Comparison of ENCODE assay signal across 9 mouse cellular contexts in the genomic region with DNA sequence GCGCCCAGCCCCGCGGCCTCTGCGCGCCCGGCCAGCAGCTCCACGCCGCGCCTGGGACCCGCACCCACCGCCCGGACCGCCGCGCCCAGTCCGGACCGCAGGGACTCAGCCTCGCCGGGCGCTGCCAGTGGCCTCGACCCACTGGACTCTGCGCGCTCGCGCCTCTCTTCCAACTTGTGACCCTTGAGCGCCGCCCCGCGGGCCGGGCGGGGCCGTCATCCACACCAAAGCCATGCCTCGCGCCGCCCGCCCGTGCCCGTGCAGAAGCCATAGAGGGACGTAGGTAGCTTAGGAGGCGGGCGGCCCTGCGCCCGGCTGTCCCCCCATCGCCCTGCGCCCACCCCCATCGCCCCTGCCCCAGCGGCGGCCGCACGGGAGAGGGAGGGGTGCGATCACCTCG. TPM values are rescaled to one million over a fixed set of nuclear protein-coding genes. Genes with fewer than 3 reads are reported as not detected.
DNase-seq lines count a peak whose midpoint lies in the region; ATAC-seq and TF ChIP-seq lines count a peak whose summit lies in the region.
"Had no signal": no experiment of that assay in that cellular context is flagged by ENCODE, and none has a peak within 500 bp of the region (broad histone marks: within the 10 kb centered on the region; RNA-seq: fewer than 3 reads in every experiment).

No protein-coding gene starts in this region.

- peaks cover 3% of the 10 kb centered on the region; the same call in 1 of the 2 replicates for H3K4me1 ChIP-seq in heart, embryonic 11.5 days (ENCODE audit: control insufficient read depth, insufficient read depth, low read length)
- H3K4me1 ChIP-seq in lung, embryonic 15.5 days: no peaks in the 10 kb centered on the region
- H3K4me1 ChIP-seq in lung, adult 2 months (ENCODE audit: control insufficient read depth, insufficient read depth, low read length): no peaks in the 10 kb centered on the region
- no peaks in the 10 kb centered on the region for H3K4me1 ChIP-seq in liver, embryonic 13.5 days (replicated peaks)

- peak overlapping the region; percentile 43 for H3K4me2 ChIP-seq in heart, embryonic 11.5 days
- H3K4me2 ChIP-seq in lung, embryonic 15.5 days: peak overlapping the region; percentile 10; the same call in 1 of the 2 replicates
- H3K4me2 ChIP-seq in liver, embryonic 13.5 days: 0 out of 2 replicates have a peak overlapping the region, but pooled peaks have one; percentile 10

- WGBS in heart, embryonic 11.5 days (ENCODE audit: insufficient replicate concordance): 27% methylated on average over 46 of the region's 52 CpGs
- 37% methylated on average over 52 of the region's 52 CpGs for WGBS in lung, embryonic 15.5 days
- WGBS in lung, adult 2 months: 53% methylated on average over 50 of the region's 52 CpGs
- 59% methylated on average over 51 of the region's 52 CpGs for WGBS in liver, embryonic 13.5 days (ENCODE audit: insufficient replicate concordance)

- ATAC-seq in heart, embryonic 11.5 days (replicated peaks; ENCODE audit: insufficient number of reproducible peaks, low FRiP score, low TSS enrichment): no peak
- ATAC-seq in lung, embryonic 15.5 days (ENCODE audit: borderline replicate concordance, extremely low read depth, low FRiP score, low TSS enrichment): peak; percentile 12; the same call in 1 of the 2 replicates
- no peak for ATAC-seq in liver, embryonic 13.5 days (ENCODE audit: low read depth)
- no peak for ATAC-seq in erythroblast, adult 5-6 weeks (replicated peaks; ENCODE audit: low FRiP score, poor library complexity, severe bottlenecking)
- ATAC-seq in CD4-positive, CD25-positive, alpha-beta regulatory T cell, adult 4 months: no peak

- TF ChIP-seq POLR2A in lung, adult 2 months (IDR thresholded peaks at IDR 0.05; ENCODE audit: borderline replicate concordance, extremely low read depth, low read depth, low read length): no peak

- peaks cover 47% of the 10 kb centered on the region for H3K9me3 ChIP-seq in heart, embryonic 11.5 days (replicated peaks; ENCODE audit: control insufficient read depth, low read length)
- H3K9me3 ChIP-seq in lung, embryonic 15.5 days: peaks cover 29% of the 10 kb centered on the region
- peaks cover 13% of the 10 kb centered on the region; the same call in 1 of the 2 replicates for H3K9me3 ChIP-seq in liver, embryonic 13.5 days (replicated peaks)

- H3K27me3 ChIP-seq in heart, embryonic 11.5 days (ENCODE audit: control insufficient read depth, insufficient read depth, low read length): peaks cover 24% of the 10 kb centered on the region
- H3K27me3 ChIP-seq in lung, embryonic 15.5 days: no peaks in the 10 kb centered on the region
- no peaks in the 10 kb centered on the region for H3K27me3 ChIP-seq in liver, embryonic 13.5 days

- H3K4me3 ChIP-seq in heart, embryonic 11.5 days (ENCODE audit: low read depth, low read length): 0 out of 2 replicates have a peak overlapping the region, but pooled peaks have one; percentile 12
- no peak overlapping the region for H3K4me3 ChIP-seq in lung, embryonic 15.5 days
- H3K4me3 ChIP-seq in lung, adult 2 months (replicated peaks; ENCODE audit: extremely low read depth, low read depth, low read length): no peak overlapping the region
- no peak overlapping the region; the same call in 1 of the 2 replicates for H3K4me3 ChIP-seq in liver, embryonic 13.5 days (replicated peaks)

- no peak for DNase-seq in heart, adult 8-10 months (ENCODE audit: low spot score)
- no peak for DNase-seq in lung, adult 2 months
- peak; percentile 28 for DNase-seq in embryo, embryonic 9.5 days (ENCODE audit: extremely low spot score)
- no peak for DNase-seq in liver, embryonic 13.5 days
- DNase-seq: thymus, adult 18-20 months had no signal

- H3K9ac ChIP-seq in heart, embryonic 11.5 days (ENCODE audit: low read depth, low read length): 0 out of 2 replicates have a peak overlapping the region, but pooled peaks have one; percentile 34
- no peak overlapping the region for H3K9ac ChIP-seq in lung, embryonic 15.5 days
- H3K9ac ChIP-seq in liver, embryonic 13.5 days: no peak overlapping the region

- no peak for TF ChIP-seq CTCF in lung, adult 2 months (IDR thresholded peaks at IDR 0.05; ENCODE audit: insufficient read depth, low read length)

- peaks cover 52% of the 10 kb centered on the region for H3K36me3 ChIP-seq in heart, embryonic 11.5 days (ENCODE audit: control insufficient read depth, insufficient read depth, low read length)
- H3K36me3 ChIP-seq in lung, embryonic 15.5 days: peaks cover 63% of the 10 kb centered on the region
- H3K36me3 ChIP-seq in liver, embryonic 13.5 days: peaks cover 64% of the 10 kb centered on the region

- H3K27ac ChIP-seq in heart, embryonic 11.5 days (ENCODE audit: low read depth, low read length): no peak overlapping the region
- no peak overlapping the region for H3K27ac ChIP-seq in lung, embryonic 15.5 days
- no peak overlapping the region for H3K27ac ChIP-seq in liver, embryonic 13.5 days

RNA-seq across cellular contexts. Expression of a gene that starts 11.0 kb away (rescaled TPM):
- polyA plus RNA-seq in heart, embryonic 11.5 days (2014; fragmentation: Nextera tagmentation; extraction: Ambion mirVana): 22.7 and 23.6 TPM in 2 replicates
- total RNA-seq in heart, adult 8-10 months (2022): 10 to 100 TPM; 41.1 to 54.7 (median 47.0) TPM
- polyA plus RNA-seq in lung, embryonic 15.5 days (2015; fragmentation: Nextera tagmentation; extraction: Ambion mirVana): 41.5 and 49.2 TPM in 2 replicates
- 42.0 and 46.2 TPM in 2 replicates for polyA plus RNA-seq in lung, adult 2 months (2012; rRNA removed)
- 20.0 and 20.8 TPM in 2 replicates for polyA plus RNA-seq in liver, embryonic 13.5 days (2015; fragmentation: Nextera tagmentation; extraction: Ambion mirVana)
- total RNA-seq in erythroblast, adult 5-6 weeks (2015; ENCODE audit: low replicate concordance): 3.6 and 4.8 TPM in 2 replicates
- 1.1 and 5.0 TPM in 2 replicates for total RNA-seq in erythroblast, adult 5-6 weeks (2017; ENCODE audit: low replicate concordance)
- 10 to 100 TPM; 18.0 to 23.4 TPM for polyA plus RNA-seq in CD4-positive, CD25-positive, alpha-beta regulatory T cell, adult 4 months (2017; shearing (Covaris generic))

RNA-seq across cellular contexts. Expression of a gene that starts 18.9 kb away (rescaled TPM):
- 0.13 and 0.14 TPM in 2 replicates for polyA plus RNA-seq in heart, embryonic 11.5 days (2014; fragmentation: Nextera tagmentation; extraction: Ambion mirVana)
- total RNA-seq in heart, adult 8-10 months (2022): 10 to 100 TPM; 13.7 to 16.7 (median 15.1) TPM
- polyA plus RNA-seq in lung, embryonic 15.5 days (2015; fragmentation: Nextera tagmentation; extraction: Ambion mirVana): 0.05 and 0.10 TPM in 2 replicates
- 3.0 and 3.9 TPM in 2 replicates for polyA plus RNA-seq in lung, adult 2 months (2012; rRNA removed)
- polyA plus RNA-seq in liver, embryonic 13.5 days (2015; fragmentation: Nextera tagmentation; extraction: Ambion mirVana): not detected in 2 replicates
- not detected in 2 replicates for total RNA-seq in erythroblast, adult 5-6 weeks (2015; ENCODE audit: low replicate concordance)
- total RNA-seq in erythroblast, adult 5-6 weeks (2017; ENCODE audit: low replicate concordance): not detected in 2 replicates
- not detected for polyA plus RNA-seq in CD4-positive, CD25-positive, alpha-beta regulatory T cell, adult 4 months (2017; shearing (Covaris generic))

RNA-seq across cellular contexts. Expression of a gene that starts 19.5 kb away (rescaled TPM):
- 0.26 TPM in 1 of 2 replicates, not detected in the other for polyA plus RNA-seq in heart, embryonic 11.5 days (2014; fragmentation: Nextera tagmentation; extraction: Ambion mirVana)
- not detected for total RNA-seq in heart, adult 8-10 months (2022)
- polyA plus RNA-seq in lung, embryonic 15.5 days (2015; fragmentation: Nextera tagmentation; extraction: Ambion mirVana): 0.12 and 0.30 TPM in 2 replicates
- 0.10 and 1.0 TPM in 2 replicates for polyA plus RNA-seq in lung, adult 2 months (2012; rRNA removed)
- polyA plus RNA-seq in liver, embryonic 13.5 days (2015; fragmentation: Nextera tagmentation; extraction: Ambion mirVana): not detected in 2 replicates
- total RNA-seq in erythroblast, adult 5-6 weeks (2015; ENCODE audit: low replicate concordance): not detected in 2 replicates
- total RNA-seq in erythroblast, adult 5-6 weeks (2017; ENCODE audit: low replicate concordance): 0.26 TPM in 1 of 2 replicates, not detected in the other
- not detected for polyA plus RNA-seq in CD4-positive, CD25-positive, alpha-beta regulatory T cell, adult 4 months (2017; shearing (Covaris generic))

RNA-seq across cellular contexts. Expression of a gene that starts 31.1 kb away (rescaled TPM):
- polyA plus RNA-seq in heart, embryonic 11.5 days (2014; fragmentation: Nextera tagmentation; extraction: Ambion mirVana): 1,233 and 1,252 TPM in 2 replicates
- total RNA-seq in heart, adult 8-10 months (2022): 1,000 to 10,000 TPM; 1,424 to 1,552 (median 1,533) TPM
- 1,102 and 1,152 TPM in 2 replicates for polyA plus RNA-seq in lung, embryonic 15.5 days (2015; fragmentation: Nextera tagmentation; extraction: Ambion mirVana)
- 684 and 692 TPM in 2 replicates for polyA plus RNA-seq in lung, adult 2 months (2012; rRNA removed)
- 903 and 946 TPM in 2 replicates for polyA plus RNA-seq in liver, embryonic 13.5 days (2015; fragmentation: Nextera tagmentation; extraction: Ambion mirVana)
- 913 and 945 TPM in 2 replicates for total RNA-seq in erythroblast, adult 5-6 weeks (2015; ENCODE audit: low replicate concordance)
- 805 and 888 TPM in 2 replicates for total RNA-seq in erythroblast, adult 5-6 weeks (2017; ENCODE audit: low replicate concordance)
- 100 to 1,000 TPM; 127 to 129 TPM for polyA plus RNA-seq in CD4-positive, CD25-positive, alpha-beta regulatory T cell, adult 4 months (2017; shearing (Covaris generic))

RNA-seq across cellular contexts. Expression of a gene that starts 31.4 kb away (rescaled TPM):
- 63.1 and 69.0 TPM in 2 replicates for polyA plus RNA-seq in heart, embryonic 11.5 days (2014; fragmentation: Nextera tagmentation; extraction: Ambion mirVana)
- 10 to 100 TPM; 20.2 to 23.2 (median 21.5) TPM for total RNA-seq in heart, adult 8-10 months (2022)
- polyA plus RNA-seq in lung, embryonic 15.5 days (2015; fragmentation: Nextera tagmentation; extraction: Ambion mirVana): 89.7 and 91.3 TPM in 2 replicates
- 103 and 134 TPM in 2 replicates for polyA plus RNA-seq in lung, adult 2 months (2012; rRNA removed)
- polyA plus RNA-seq in liver, embryonic 13.5 days (2015; fragmentation: Nextera tagmentation; extraction: Ambion mirVana): 43.7 and 48.5 TPM in 2 replicates
- 11.3 and 12.1 TPM in 2 replicates for total RNA-seq in erythroblast, adult 5-6 weeks (2015; ENCODE audit: low replicate concordance)
- 2.6 and 10.7 TPM in 2 replicates for total RNA-seq in erythroblast, adult 5-6 weeks (2017; ENCODE audit: low replicate concordance)
- polyA plus RNA-seq in CD4-positive, CD25-positive, alpha-beta regulatory T cell, adult 4 months (2017; shearing (Covaris generic)): 1 to 10 TPM; 3.4 to 3.5 TPM
